Mouse (Mus musculus) layer of hippocampus, adult 11-12 months (tissue): Measurements from ENCODE around the gene Gpr45.
"Not testable (repeated sequence)": the region's sequence is repeated elsewhere in the genome, so short reads cannot be mapped to it uniquely, and the experiment has no call there.

Source experiments
- DNase-seq: peaks from one replicate; pipeline ENCODE4 v3.0.0; 2022; ENCODE audit warnings: low spot score

Gene Gpr45

DNA sequence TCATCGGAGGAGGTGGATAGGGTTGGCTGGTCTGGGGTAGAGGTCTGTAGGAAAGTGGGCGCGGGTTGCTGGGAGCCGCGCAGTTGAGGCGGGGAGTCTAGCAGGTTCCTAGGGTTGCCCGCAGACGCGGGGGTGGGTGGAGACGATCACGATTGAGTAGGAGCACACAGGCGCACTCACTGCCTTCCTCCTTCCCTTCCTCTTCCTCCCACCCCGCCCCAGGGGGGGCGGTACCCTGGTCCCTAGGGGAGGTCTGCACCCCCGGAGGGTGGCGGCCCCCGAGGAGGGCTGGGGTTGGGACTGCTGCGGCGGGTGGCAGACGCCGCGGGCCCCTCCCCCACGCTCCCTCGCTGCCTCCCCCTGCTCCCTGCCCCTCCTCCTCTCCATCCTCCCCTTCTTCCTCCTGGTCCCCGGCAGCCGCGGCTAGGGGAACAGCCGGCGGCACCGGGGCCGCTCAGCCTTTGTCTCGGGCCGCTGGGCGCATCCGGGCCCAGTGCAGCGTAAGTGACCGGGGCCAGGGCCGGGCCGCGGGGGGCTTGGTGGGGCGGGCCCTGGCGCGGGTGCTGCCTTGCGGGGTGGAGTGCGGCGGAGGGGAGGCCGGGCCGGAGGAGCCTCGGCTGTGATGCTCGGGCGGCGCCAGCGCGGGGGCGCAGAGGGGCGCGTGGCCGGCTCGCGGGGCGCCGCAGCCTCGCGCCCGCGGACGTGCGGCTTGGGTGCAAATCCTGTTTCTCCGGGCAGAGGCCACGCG is at the start of gene Gpr45:
Gene Gpr45 (plus strand): TSS at position 139 of the 748 bp plus-strand sequence.
- peak; percentile 60 for DNase-seq

- DNase-seq, result no peak
Observed at GRCm38 (mm10) chr1:42905148-42905547, 47.5 kb upstream of the Gpr45 start.

DNA sequence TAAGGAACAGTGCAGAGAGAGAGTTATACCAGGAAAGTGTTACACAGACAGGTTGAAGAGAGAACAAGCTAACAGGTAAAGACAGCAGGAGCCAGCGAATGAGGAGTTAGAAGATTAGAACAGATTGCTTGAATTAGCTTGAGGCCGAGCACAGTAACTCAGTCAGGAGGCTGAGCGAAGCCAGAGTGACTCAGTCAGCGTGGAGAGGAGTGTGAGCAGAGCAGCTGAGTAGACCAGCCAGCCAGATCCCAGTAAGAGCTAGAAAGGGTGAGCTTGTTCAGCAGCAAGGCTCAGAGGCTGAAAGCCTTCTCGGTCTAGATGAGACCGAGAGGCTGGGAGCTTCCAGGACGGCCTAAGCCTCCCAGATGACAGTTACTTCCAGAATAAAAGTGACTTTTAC is 46.0 kb upstream of the Gpr45 start:
- peak; percentile 19 for DNase-seq

GRCm38 (mm10) chr1:42907153-42907552 is 45.5 kb upstream of the Gpr45 start:
- no peak for DNase-seq

DNA sequence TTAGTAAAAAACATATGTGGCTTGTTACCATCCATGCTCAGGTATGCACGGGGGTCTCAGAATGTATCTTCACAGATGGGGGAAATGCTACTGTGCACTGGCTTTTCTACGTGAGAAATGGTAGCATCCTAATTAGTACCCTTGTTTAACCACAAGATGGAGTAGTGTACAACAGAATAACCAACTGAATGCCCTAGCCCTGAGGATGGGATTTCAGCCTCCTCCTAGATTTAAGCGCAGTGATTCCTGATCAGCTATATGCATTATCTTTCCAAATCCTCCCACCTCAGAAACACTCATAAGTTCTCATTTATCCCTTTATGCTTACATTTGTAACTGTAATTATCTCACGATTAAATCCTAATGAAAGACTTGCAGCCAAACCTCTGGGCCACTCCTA is 37.6 kb upstream of the Gpr45 start:
- DNase-seq, result peak; percentile 20

- no peak for DNase-seq
Observed at GRCm38 (mm10) chr1:42916719-42917118, 36.0 kb upstream of the Gpr45 start.

- no peak for DNase-seq
Observed at GRCm38 (mm10) chr1:42917908-42918307, 34.8 kb upstream of the Gpr45 start.

DNA sequence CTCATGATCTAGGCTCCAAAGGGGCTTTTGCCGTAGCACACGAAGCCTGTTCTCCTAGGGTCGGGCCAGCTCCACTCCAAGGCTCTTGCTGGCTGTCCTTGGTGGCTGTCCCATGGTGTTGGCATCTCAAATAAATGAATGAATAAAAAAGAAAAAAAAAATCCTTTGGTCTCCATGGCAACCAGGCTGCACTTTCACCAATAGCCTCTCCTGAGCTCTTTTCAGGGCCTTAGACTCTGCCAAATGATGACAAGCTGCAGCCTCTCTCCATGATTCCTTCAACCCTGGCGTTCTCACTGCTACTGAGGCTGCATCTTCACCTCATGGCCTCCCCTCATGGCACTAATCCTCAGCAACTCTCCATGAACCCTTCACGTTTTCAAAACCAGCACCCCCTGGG is 28.7 kb upstream of the Gpr45 start:
- DNase-seq, result no peak

- no peak for DNase-seq
Observed at GRCm38 (mm10) chr1:42933613-42934012, 19.1 kb upstream of the Gpr45 start.

DNA sequence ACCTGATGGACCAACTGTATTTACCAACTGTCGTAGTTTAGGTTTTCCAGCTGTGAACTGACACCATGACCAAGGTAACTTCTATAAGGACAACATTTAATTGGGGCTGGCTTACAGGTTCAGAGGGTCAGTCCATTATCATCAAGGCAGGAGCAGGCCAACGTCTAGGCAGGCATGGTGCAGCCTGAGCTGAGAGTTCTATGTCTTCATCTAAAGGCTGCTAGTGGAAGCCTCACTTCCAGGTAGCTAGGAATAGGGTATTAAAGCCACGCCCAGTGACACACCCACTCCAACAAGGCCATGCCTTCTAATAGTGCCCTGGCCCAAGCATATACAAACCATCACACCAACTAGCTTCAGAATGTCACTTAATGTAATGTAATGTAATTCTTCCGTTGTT is 4.2 kb upstream of the Gpr45 start:
- DNase-seq, result no peak

GRCm38 (mm10) chr1:42953482-42953822 is 780 bp downstream of the Gpr45 start:
- DNase-seq, result no peak

DNA sequence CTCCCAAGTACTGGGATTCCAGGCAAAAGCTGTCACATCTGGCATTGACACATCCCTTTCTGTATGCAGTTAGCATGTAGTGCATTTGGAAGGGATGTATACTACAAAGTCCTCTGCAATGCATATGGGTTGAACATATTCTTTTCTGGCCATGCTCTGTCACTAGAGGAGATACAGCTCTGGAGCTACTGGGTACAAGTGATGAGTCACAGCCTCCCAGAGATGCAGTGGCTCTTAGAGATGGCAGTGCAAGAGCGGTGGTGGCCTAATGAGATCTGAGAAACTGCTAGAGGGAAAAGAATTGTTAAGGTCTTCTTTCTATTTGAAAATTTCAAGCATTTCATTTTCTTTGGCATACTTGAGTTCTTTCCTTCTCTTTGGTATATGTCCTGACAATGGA is 4.2 kb downstream of the Gpr45 start:
- DNase-seq, result no peak

GRCm38 (mm10) chr1:42983082-42983771 is 30.6 kb downstream of the Gpr45 start:
- no peak for DNase-seq

- DNase-seq, result no peak
Observed at GRCm38 (mm10) chr1:42984119-42984518, 31.4 kb downstream of the Gpr45 start.

- no peak for DNase-seq
Observed at GRCm38 (mm10) chr1:42988996-42989395, 36.3 kb downstream of the Gpr45 start.

DNA sequence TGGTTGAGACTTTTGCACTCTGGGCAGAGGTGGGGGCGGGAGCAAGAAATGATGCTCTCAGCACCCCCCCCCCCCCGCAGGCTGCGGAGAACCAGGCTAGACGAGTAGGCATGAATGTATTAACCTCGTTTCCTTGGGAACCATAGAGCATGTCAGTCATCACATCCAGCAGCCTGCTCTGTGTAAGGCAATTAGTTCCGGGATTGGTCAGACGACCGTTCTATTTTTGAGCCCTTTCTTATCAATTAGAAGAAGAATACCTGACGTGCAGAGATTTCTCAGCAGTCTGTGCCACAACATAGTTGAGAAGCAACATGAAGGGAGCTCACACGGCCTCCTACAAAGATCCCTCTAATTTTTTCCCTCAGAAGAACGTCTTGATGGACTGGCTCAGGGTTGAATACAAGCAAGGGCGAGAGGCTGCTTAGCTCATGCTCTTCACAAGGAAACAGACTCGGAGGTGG is 53.4 kb downstream of the Gpr45 start:
- peak; percentile 17 for DNase-seq

DNA sequence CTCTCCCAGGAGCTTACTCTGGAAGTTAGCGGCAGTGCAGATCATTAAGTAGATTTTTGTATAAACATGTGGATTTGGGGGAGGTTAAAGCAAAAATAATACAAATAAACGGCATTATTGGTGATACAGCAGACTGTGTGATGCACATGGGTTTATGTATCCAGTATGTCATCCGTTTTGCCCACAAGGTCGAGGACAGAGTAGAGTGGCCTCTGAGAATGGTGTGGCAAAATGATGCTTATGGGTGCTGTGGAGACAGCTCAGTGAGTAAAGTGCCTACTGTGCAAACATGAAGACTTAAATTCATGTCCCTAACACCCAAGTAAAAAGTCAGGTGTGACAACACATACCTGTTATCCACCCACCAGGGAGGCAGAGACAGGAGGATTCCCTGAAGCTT is 53.9 kb downstream of the Gpr45 start:
- DNase-seq, result no peak

DNA sequence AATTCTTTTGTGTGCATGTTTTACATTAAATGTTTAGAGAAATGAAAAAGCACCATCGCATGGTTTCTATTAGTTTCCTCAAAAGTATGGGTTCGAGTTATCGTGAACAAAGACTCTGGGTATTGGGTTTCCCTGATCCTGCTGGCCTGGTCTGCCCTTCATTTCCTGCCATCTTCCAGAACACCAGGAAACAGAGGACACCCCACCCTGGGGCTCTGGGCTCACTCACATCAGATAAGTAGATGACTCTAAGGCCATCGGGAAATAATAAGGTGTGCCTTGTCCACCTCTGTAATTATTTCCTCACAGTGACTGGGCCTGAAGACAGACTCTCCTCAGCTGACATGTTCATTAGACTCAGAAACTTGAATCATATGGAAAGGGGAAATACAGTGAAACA is 57.8 kb downstream of the Gpr45 start:
- DNase-seq, result no peak

DNA sequence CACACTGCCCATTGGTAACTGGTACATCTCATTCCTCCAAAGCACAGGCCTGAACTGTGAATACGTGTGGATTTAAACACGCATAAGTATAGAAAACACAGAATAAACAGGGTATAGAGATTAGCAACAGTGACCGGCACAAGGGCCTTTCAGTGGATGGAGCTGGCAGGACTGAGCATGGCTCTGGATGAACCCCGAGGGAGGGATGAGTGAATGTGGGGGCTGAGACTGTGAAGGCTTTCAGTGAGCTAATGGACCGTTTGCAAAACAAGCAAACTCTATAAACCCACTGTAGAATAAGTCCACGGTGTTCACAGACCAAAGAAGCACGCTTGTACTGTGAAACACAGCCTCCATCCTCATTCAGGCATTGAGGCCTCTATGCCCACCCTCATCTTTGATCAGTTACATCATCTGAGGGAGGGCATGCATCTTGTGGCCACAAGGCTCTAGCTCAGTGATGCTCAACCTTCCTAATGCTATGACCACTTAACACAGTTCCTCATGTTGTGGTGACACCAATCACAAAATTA is 62.5 kb downstream of the Gpr45 start:
- not testable (repeated sequence) for DNase-seq

DNA sequence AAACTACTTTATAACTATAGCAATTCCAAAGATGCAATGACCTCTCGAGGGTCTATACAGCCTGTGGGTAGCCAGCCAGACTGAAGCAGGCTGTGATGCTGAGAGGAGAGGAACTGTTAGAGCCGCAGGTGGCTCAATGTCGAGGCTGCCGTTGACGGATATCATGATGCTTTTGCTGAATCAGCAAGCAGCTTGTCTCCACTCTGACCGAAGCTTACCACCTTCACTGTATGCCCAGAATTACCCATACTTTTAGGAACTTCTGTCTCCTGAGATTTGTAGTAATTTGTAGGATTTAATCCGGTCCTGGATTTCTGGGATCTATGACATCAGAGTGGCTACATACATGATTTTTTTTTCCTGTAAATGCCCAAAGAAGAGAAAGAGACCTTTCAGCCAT is 83.3 kb downstream of the Gpr45 start:
- no peak for DNase-seq

- no peak for DNase-seq
Observed at GRCm38 (mm10) chr1:43042271-43042670, 89.6 kb downstream of the Gpr45 start.

GRCm38 (mm10) chr1:43045204-43045982 is 92.7 kb downstream of the Gpr45 start:
- DNase-seq, result no peak

DNA sequence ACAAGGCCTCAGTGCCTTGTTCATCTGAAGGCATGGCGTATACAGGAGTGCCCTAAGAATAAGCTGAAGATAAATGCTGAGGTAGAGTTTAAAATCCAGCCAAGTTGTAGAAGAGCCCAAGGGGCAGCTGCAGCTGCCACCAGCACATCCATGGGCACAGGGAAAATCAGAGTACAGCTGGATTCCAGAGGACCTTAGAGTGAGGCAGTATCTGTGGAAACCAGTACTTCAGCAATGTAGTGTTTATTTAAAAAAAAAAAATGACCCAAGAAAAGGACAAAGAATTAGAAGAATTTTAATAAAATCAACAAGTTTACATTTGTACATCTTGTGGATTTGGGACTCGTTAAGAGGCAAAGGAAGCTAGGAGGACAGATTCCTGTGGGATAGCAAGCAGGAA is 94.3 kb downstream of the Gpr45 start:
- no peak for DNase-seq
